Mouse (Mus musculus): ENCODE results near the gene Olfr1087.

GRCm38 (mm10) chr2:86679992-86680391, 18.2 kb downstream of the Olfr1087 start, which contains the start of gene Olfr1086:
- TF ChIP-seq CTCF (IDR thresholded peaks at IDR 0.05) (no peak), EP300 (IDR thresholded peaks at IDR 0.05; ENCODE audit: insufficient read depth, low read depth, low read length) (no peak), POLR2A (IDR thresholded peaks at IDR 0.05; ENCODE audit: insufficient read depth, low read depth, low read length) (no peak)

All from heart, adult 2 months (tissue).